Mouse (Mus musculus): ENCODE measurements around the gene Sp8.
A peak's percentile ranks its signal among the peaks of the same experiment; 100 is the strongest.

Gene Sp8

DNA sequence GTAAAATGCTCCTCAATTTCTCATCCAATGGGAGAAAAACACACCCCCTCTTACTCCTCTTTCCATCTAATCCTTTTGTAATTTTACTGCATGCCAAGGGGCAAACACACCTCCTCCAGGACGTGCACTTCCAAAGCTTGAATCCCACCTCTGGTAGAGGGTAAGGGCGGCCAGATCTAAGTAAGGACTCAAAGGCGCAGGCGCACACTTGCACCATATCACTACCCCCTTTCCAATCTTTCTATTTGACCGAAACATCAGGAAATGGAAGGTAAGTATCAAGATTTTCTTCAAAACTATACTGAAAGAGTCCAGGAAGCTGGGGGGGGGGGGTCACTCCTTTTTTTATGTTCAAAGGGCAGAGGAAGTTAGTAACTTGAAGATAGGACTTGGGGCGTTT, at the start of gene Sp8:
Gene Sp8, plus strand, starts transcription at position 109 of the 400 bp plus-strand sequence.
- DNase-seq (ENCODE audit: low spot score in 2 of 2), result no peak

- DNase-seq (ENCODE audit: low spot score in 2 of 2), result no peak
These were observed 34.7 kb upstream of the Sp8 start for GRCm38 (mm10) chr12:118811328-118811961.

DNA sequence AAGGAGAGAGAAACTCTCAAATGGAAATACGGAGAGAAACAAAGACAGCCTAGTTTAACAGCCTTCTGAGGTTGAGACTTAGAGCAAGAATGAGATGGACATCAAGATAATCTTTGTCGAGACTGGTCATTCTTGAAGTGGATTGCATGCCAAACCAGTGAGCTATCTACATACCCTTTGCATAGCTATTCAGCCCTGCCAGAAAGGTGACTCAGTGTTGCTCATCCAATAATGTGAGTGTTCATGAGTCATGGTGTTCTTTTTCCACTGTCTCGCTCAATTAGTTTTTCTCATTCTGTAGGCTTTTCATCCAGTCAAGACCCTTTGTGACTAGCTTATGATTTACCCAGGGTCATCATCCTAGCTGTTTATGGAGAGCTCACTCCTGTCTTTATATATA, 31.6 kb upstream of the Sp8 start:
- DNase-seq (ENCODE audit: low spot score in 2 of 2), result peak in 1 of 2 experiments; percentile 11

DNA sequence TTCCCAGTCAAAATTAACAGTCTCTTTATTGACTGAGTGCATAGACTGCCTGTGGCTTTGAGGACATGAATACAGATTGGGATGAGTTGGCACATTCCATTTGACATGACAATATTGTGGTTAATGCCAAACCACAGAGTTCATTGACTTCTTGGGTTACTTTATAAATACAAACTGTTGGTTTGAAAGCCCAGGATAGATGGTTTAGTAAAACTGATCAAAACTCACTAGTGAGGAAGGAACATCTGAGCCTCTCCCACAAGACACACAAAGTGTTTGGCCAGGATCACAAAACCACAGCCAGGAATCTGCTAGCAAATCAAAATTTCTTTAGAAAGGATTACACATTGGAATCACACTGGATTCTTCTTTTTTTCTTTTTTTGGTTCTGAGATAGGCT, 30.0 kb upstream of the Sp8 start:
- no peak for DNase-seq (ENCODE audit: low spot score in 2 of 2)

DNA sequence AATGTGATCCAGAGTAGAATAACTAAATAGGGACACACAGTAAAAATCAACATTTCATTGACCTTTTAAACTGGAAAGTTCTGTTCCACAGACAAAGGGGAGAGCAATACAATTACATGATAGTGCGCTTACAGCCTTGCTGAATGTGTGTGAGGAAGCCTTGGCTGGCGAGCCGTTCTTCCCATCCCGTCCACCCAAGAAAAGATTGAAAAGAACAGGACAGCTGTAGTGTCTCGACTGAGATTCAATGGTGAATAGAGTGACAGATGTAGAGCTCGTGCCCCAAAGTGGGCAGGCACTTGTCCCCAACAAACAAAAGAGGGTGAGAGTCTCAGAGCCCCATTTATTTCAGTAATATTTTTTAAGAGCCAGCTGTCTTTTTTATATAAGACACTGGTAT, 16.2 kb upstream of the Sp8 start:
- no peak for DNase-seq (ENCODE audit: low spot score in 2 of 2)

- DNase-seq (ENCODE audit: low spot score in 2 of 2), result no peak
These were observed 9.5 kb upstream of the Sp8 start for GRCm38 (mm10) chr12:118836411-118837341.

DNA sequence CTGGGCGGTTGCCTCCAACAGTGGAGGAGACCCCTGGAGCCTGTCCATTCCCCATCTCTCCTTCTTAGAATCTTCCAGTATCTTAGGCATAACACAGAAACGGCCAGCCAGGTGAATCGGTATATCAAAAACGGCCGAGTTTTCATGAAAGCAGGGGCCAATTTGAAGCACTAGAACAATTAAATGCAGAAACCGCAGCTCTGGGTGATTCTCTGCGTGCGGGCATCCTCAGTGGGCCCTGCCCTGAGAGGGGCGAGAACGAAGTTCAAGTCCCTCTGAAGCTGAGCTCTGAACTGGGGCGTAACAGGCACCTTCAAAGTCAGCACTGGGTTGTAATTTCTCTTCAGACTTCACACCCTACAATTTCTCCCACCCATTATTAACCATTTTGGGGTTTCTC, 8.8 kb upstream of the Sp8 start:
- DNase-seq (ENCODE audit: low spot score in 2 of 2), result no peak

- DNase-seq (ENCODE audit: low spot score in 2 of 2), result no peak
These were observed 7.9 kb upstream of the Sp8 start for GRCm38 (mm10) chr12:118838260-118838659.

- no peak for DNase-seq (ENCODE audit: low spot score in 2 of 2)
These were observed 6.7 kb upstream of the Sp8 start for GRCm38 (mm10) chr12:118839398-118839797.

DNA sequence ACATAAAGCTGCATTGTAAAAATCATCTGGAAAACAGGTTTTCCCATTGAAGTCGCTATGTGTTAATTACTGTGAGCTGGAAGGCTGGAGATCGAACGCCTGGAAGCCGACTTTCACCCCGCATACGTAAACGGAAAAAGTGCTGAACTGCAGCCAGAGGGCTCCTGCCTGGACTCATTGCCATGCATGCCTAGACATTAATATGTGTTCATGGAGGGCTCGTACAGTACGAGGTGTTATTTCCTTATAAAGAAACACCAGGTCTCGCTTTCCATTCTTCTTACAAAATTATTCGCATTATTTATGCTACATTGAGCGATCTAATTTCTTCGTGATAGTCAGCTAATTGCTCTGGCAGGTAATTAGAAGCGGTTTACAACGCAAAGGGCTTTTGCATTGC, 5.8 kb upstream of the Sp8 start:
- no peak for DNase-seq (ENCODE audit: low spot score in 2 of 2)

DNA sequence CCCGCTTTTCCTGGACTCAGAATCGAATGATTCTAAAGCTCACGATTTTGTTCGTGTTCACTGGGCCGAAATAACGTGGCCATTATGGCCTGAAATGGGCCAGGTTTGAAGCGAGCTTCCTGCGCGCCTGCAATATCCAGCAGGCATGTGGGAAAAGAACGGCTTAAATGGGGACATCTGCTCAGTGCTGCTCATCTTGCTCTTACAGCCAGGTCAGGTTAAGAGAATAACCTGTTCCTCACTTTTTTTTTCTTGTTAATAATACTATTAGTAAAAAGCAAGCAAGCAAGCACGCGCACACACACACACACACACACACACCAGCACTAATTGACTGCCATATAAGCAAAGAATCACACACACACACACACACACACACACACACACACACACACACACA, 5.3 kb upstream of the Sp8 start:
- no peak for DNase-seq (ENCODE audit: low spot score in 2 of 2)

GRCm38 (mm10) chr12:118841381-118841922, 4.7 kb upstream of the Sp8 start:
- DNase-seq (ENCODE audit: low spot score in 2 of 2), result no peak

- DNase-seq (ENCODE audit: low spot score in 2 of 2), result no peak
These were observed 4.1 kb upstream of the Sp8 start for GRCm38 (mm10) chr12:118841971-118842550.

DNA sequence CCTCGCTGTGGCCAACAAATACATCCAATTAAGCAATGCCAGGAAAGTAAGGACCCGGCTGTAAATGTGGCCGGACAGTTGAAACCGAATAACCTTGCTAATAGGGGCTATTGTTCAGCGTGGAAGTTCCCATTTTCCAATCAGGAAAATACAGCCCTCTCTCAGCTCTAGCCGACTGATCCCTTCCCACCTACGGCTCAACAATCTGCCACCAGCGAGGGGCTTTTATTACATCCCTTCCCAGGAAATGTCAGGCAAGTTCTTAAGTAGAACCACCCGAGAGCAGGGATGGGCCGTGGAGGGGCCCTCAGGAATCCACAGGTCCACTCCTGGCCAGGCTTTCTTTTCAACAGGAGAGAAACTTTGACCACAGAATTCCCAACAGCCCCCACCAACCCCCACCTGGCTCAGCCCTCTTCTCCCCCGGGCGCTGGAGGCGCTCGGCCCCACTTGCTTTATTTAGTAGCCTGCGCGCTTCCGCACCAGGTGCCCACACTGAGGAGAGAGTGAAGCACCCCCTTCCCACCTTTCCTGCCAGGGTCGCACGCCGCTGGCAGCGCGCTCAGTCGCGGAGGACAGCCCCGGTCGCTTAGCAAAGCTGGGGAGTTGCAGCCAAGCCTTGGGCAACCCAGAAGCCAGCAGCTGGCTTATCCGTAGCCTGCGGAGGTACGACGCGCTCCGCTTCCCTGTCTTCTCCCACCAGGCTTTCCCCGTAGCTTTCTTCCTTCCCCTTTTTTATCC, 3.3 kb upstream of the Sp8 start:
- DNase-seq (ENCODE audit: low spot score in 2 of 2), result no peak

GRCm38 (mm10) chr12:118844111-118844510, 2.0 kb upstream of the Sp8 start:
- DNase-seq (ENCODE audit: low spot score in 2 of 2), result no peak

DNA sequence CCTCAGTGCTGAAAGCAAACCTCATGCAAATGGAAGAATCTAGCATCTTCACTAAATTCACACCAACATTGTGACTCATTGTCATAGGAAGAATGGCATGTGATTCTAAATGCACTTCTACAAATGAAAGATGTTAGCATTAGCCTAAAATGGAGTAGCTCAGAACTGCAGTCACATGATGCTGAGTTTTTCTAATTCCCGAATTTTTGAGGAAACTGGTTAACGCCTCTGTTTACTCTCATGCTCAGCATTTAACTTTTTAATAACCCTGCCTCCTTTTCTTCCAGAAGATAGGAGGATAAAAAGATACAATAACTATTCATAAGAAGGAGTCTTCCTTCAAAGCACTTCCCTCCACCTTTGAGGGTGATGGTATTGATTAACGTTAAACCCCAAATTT, 1.3 kb upstream of the Sp8 start:
- no peak for DNase-seq (ENCODE audit: low spot score in 2 of 2)

DNA sequence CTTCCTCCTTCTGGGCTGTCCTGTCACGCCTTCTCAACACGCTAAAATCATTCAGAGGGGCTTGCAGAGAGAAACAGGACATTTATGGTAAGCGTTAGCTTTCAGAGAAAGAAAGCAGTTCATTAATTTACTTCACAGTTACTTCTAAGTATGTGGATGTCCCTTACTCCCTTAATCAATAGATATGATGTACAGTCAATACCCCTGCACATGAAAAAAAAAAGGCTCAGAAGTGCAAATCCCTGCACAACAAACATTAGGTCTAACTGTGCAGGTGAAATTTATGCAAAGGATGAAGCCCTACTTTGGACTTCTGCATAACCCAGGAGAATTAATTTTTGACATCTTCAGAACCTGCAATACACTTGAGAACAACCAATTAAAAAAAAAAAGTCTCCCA, 778 bp upstream of the Sp8 start:
- DNase-seq (ENCODE audit: low spot score in 2 of 2), result no peak

GRCm38 (mm10) chr12:118846649-118847321, 656 bp downstream of the Sp8 start:
- no peak for DNase-seq (ENCODE audit: low spot score in 2 of 2)

DNA sequence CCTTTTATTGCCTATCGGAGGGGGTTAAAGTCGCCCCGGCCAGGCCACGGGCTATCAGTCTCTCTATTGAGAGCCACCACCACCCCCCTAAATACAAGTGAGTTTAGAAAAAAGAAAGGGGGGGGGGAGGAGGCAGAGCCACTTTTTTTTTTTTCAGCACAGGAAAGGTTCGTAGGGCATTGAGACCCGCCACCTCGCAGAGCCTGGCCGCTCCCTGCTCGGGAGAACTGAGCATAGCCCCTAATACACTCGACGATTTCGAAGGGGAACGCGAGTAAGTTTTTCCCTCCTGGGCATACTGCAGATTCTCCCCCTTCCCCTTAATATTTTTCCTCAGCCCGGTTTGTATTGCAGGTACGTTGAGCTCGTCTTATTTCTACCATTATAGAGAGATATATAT, 1.3 kb downstream of the Sp8 start:
- DNase-seq (ENCODE audit: low spot score in 2 of 2), result no peak

DNA sequence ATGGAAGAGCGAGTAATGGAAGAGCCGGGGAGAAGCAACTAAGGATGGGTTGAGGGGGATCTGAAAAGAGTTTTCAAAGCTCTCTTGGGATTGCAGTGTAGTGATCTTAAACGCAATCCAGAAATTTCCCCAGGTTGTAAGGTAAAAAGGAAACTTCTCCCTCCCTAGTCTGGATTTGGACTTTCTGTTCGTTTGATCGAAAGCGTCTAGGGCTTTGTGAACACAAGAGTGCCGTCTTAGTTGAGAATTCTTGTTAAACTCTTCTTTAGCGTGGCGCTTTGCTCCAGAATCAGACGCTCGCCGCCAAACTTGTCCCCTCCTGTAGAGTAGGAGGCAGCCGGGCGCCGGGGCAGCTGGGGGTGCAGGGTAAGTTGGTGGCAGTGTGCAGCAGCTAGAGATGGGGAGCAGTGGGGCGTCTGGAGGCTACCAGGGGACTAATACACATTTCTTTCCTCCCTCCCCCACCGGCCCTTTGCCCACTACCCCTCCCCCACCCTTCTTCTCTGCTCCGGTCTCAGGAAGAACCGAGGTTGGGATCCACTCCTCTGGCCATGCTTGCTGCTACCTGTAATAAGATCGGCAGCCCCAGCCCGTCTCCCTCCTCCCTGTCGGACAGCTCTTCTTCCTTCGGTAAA, 1.8 kb downstream of the Sp8 start:
- no peak for DNase-seq (ENCODE audit: low spot score in 2 of 2)

All from urinary bladder, adult 18-20 months (tissue).